Mouse (Mus musculus): ENCODE data around the gene Ippk. TPM values are rescaled to one million over a fixed set of nuclear protein-coding genes. Genes with fewer than 3 reads are reported as not detected.

Ippk gene
- polyA plus RNA-seq, 1 experiment from 2014 or later, result 14.3 TPM

GRCm38 (mm10) chr13:49394886-49395447 lies 26.1 kb upstream of the Ippk start:
- ATAC-seq (ENCODE audit: low FRiP score, low read depth), result no peak
- peaks cover 7% of the 10 kb centered on the region; the same call in 1 of the 2 replicates for H3K36me3 ChIP-seq
- WGBS, result 87% methylated on average over 3 of the region's 3 CpGs
- no peaks in the 10 kb centered on the region for H3K9me3 ChIP-seq
- no peak overlapping the region for H3K9ac ChIP-seq
- H3K4me2 ChIP-seq (replicated peaks), result no peak overlapping the region
- no peaks in the 10 kb centered on the region for H3K4me1 ChIP-seq
- H3K4me3 ChIP-seq, result no peak overlapping the region
- H3K27me3 ChIP-seq, result no peaks in the 10 kb centered on the region
- H3K27ac ChIP-seq, result no peak overlapping the region

- Histone ChIP-seq H3K36me3 (no peaks in the 10 kb centered on the region), H3K9me3 (no peaks in the 10 kb centered on the region), H3K4me1 (no peaks in the 10 kb centered on the region), H3K4me2 (replicated peaks) (no peak overlapping the region), H3K27me3 (no peaks in the 10 kb centered on the region), H3K27ac (no peak overlapping the region), H3K4me3 (no peak overlapping the region), H3K9ac (no peak overlapping the region)
- ATAC-seq (ENCODE audit: low FRiP score, low read depth), result no peak
- 86% methylated on average over 1 of the region's 1 CpGs for WGBS
Observed at GRCm38 (mm10) chr13:49396798-49397197, 24.3 kb upstream of the Ippk start.

- 87% methylated on average over 8 of the region's 8 CpGs for WGBS
Observed at GRCm38 (mm10) chr13:49398191-49398590, 22.9 kb upstream of the Ippk start.

GRCm38 (mm10) chr13:49400139-49400538 lies 20.9 kb upstream of the Ippk start:
- no peak overlapping the region for H3K27ac ChIP-seq
- no peaks in the 10 kb centered on the region for H3K4me1 ChIP-seq
- no peaks in the 10 kb centered on the region for H3K27me3 ChIP-seq
- no peak overlapping the region for H3K4me3 ChIP-seq
- ATAC-seq (ENCODE audit: low FRiP score, low read depth), result no peak
- H3K4me2 ChIP-seq (replicated peaks), result no peak overlapping the region
- no peaks in the 10 kb centered on the region for H3K9me3 ChIP-seq
- no peaks in the 10 kb centered on the region for H3K36me3 ChIP-seq
- no peak overlapping the region for H3K9ac ChIP-seq
- WGBS, result 41% methylated on average over 6 of the region's 6 CpGs

More at GRCm38 (mm10) chr13:49398191-49398590, 22.9 kb upstream of the Ippk start:
- Histone ChIP-seq H3K4me1 (no peaks in the 10 kb centered on the region), H3K27ac (no peak overlapping the region), H3K27me3 (no peaks in the 10 kb centered on the region), H3K9me3 (no peaks in the 10 kb centered on the region), H3K4me2 (replicated peaks) (no peak overlapping the region), H3K9ac (no peak overlapping the region), H3K4me3 (no peak overlapping the region), H3K36me3 (no peaks in the 10 kb centered on the region)
- ATAC-seq (ENCODE audit: low FRiP score, low read depth), result no peak

- H3K36me3 ChIP-seq, result no peaks in the 10 kb centered on the region
- H3K4me1 ChIP-seq, result no peaks in the 10 kb centered on the region
- H3K4me2 ChIP-seq (replicated peaks), result no peak overlapping the region
- no peak overlapping the region for H3K27ac ChIP-seq
- no peaks in the 10 kb centered on the region for H3K9me3 ChIP-seq
- no peak for ATAC-seq (ENCODE audit: low FRiP score, low read depth)
- 64% methylated on average over 2 of the region's 2 CpGs for WGBS
- H3K4me3 ChIP-seq, result no peak overlapping the region
- no peaks in the 10 kb centered on the region for H3K27me3 ChIP-seq
- H3K9ac ChIP-seq, result no peak overlapping the region
Observed at GRCm38 (mm10) chr13:49402628-49403027, 18.4 kb upstream of the Ippk start.

GRCm38 (mm10) chr13:49407795-49408194 lies 13.3 kb upstream of the Ippk start:
- Histone ChIP-seq H3K9ac (no peak overlapping the region), H3K4me1 (no peaks in the 10 kb centered on the region), H3K4me2 (replicated peaks) (no peak overlapping the region), H3K9me3 (peaks cover 3% of the 10 kb centered on the region; the same call in 1 of the 2 replicates), H3K27me3 (no peaks in the 10 kb centered on the region), H3K36me3 (no peaks in the 10 kb centered on the region), H3K27ac (no peak overlapping the region), H3K4me3 (no peak overlapping the region)
- no peak for ATAC-seq (ENCODE audit: low FRiP score, low read depth)

GRCm38 (mm10) chr13:49421606-49421917 lies 513 bp downstream of the Ippk start:
- H3K4me3 ChIP-seq, result peak overlapping the region; percentile 87
- H3K9ac ChIP-seq, result peak overlapping the region; percentile 84
- WGBS, result under 1% methylated on average over 15 of the region's 15 CpGs
- ATAC-seq (ENCODE audit: low FRiP score, low read depth), result peak; percentile 63
- no peaks in the 10 kb centered on the region for H3K9me3 ChIP-seq
- H3K4me1 ChIP-seq, result peaks cover 23% of the 10 kb centered on the region
- H3K4me2 ChIP-seq (replicated peaks), result peak overlapping the region; percentile 96
- H3K36me3 ChIP-seq, result 0 out of 2 replicates have a peak, but pooled peaks cover 4% of the 10 kb centered on the region
- no peaks in the 10 kb centered on the region for H3K27me3 ChIP-seq
- no peak overlapping the region for H3K27ac ChIP-seq

- Histone ChIP-seq H3K4me3 (peak overlapping the region; percentile 87), H3K36me3 (0 out of 2 replicates have a peak, but pooled peaks cover 4% of the 10 kb centered on the region), H3K4me2 (replicated peaks) (peak overlapping the region; percentile 96), H3K27ac (no peak overlapping the region), H3K27me3 (no peaks in the 10 kb centered on the region), H3K9me3 (no peaks in the 10 kb centered on the region), H3K4me1 (peaks cover 23% of the 10 kb centered on the region), H3K9ac (peak overlapping the region; percentile 84)
- ATAC-seq (ENCODE audit: low FRiP score, low read depth), result no peak
- WGBS, result 19% methylated on average over 4 of the region's 4 CpGs
Observed at GRCm38 (mm10) chr13:49421959-49422358, 910 bp downstream of the Ippk start.

GRCm38 (mm10) chr13:49426736-49427135 lies 5.7 kb downstream of the Ippk start:
- no peak overlapping the region for H3K27ac ChIP-seq
- no peak overlapping the region for H3K4me2 ChIP-seq (replicated peaks)
- no peak overlapping the region for H3K9ac ChIP-seq
- H3K27me3 ChIP-seq, result no peaks in the 10 kb centered on the region
- ATAC-seq (ENCODE audit: low FRiP score, low read depth), result no peak
- H3K9me3 ChIP-seq, result no peaks in the 10 kb centered on the region
- no peak overlapping the region for H3K4me3 ChIP-seq
- 87% methylated on average over 3 of the region's 3 CpGs for WGBS
- H3K36me3 ChIP-seq, result peaks cover 10% of the 10 kb centered on the region; the same call in 1 of the 2 replicates
- H3K4me1 ChIP-seq, result peaks cover 15% of the 10 kb centered on the region

GRCm38 (mm10) chr13:49428042-49428675 lies 7.1 kb downstream of the Ippk start:
- no peak overlapping the region for H3K4me2 ChIP-seq (replicated peaks)
- no peak overlapping the region for H3K9ac ChIP-seq
- H3K9me3 ChIP-seq, result no peaks in the 10 kb centered on the region
- no peaks in the 10 kb centered on the region for H3K27me3 ChIP-seq
- WGBS, result 91% methylated on average over 1 of the region's 1 CpGs
- peaks cover 21% of the 10 kb centered on the region for H3K36me3 ChIP-seq
- H3K27ac ChIP-seq, result no peak overlapping the region
- no peak overlapping the region for H3K4me3 ChIP-seq
- H3K4me1 ChIP-seq, result peaks cover under 1% of the 10 kb centered on the region
- no peak for ATAC-seq (ENCODE audit: low FRiP score, low read depth)

- Histone ChIP-seq H3K4me1 (no peaks in the 10 kb centered on the region), H3K4me2 (replicated peaks) (no peak overlapping the region), H3K9me3 (no peaks in the 10 kb centered on the region), H3K36me3 (peaks cover 39% of the 10 kb centered on the region), H3K27me3 (no peaks in the 10 kb centered on the region), H3K9ac (no peak overlapping the region), H3K4me3 (no peak overlapping the region), H3K27ac (no peak overlapping the region)
- ATAC-seq (ENCODE audit: low FRiP score, low read depth), result no peak
- WGBS, result 82% methylated on average over 4 of the region's 4 CpGs
Observed at GRCm38 (mm10) chr13:49430529-49430928, 9.5 kb downstream of the Ippk start.

GRCm38 (mm10) chr13:49433268-49434029 lies 12.4 kb downstream of the Ippk start:
- 87% methylated on average over 2 of the region's 2 CpGs for WGBS
- peaks cover 64% of the 10 kb centered on the region for H3K36me3 ChIP-seq
- H3K4me3 ChIP-seq, result no peak overlapping the region
- H3K27me3 ChIP-seq, result no peaks in the 10 kb centered on the region
- no peak overlapping the region for H3K4me2 ChIP-seq (replicated peaks)
- no peak for ATAC-seq (ENCODE audit: low FRiP score, low read depth)
- no peaks in the 10 kb centered on the region for H3K9me3 ChIP-seq
- no peak overlapping the region for H3K9ac ChIP-seq
- no peak overlapping the region for H3K27ac ChIP-seq
- no peaks in the 10 kb centered on the region for H3K4me1 ChIP-seq

Measured in limb, embryonic 13.5 days (tissue).